Mouse (Mus musculus): ENCODE data around the gene Mill2. TPM values are rescaled to one million over a fixed set of nuclear protein-coding genes. Genes with fewer than 3 reads are reported as not detected.
"Not testable (repeated sequence)": the region's sequence is repeated elsewhere in the genome, so short reads cannot be mapped to it uniquely, and the experiment has no call there.

Mill2 gene
- not detected in 2 replicates for polyA plus RNA-seq (2016; fragmentation: Nextera tagmentation; extraction: Ambion mirVana)

DNA sequence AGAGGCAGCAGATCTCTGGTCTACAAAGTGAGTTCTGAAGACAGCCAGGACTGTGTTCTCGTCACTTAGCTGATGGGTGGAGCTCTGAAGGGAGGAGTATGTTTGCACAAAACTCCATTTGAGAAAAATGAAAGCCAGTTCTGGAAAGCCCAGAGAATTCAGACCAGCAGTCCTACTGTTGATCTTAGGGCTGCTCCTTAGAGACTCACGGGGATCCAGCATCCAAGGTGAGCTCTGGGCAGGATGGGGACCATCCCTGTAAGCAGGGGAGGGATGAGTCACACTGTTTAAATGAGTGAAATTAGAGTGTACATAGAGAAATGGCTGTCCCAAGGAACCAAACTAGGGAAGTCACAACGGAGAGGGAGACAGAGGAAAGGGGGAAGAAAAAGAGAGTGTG is at the start of gene Mill2:
Gene Mill2 (plus strand): TSS at position 102 of the 400 bp plus-strand sequence.
- no peaks in the 10 kb centered on the region for H3K9me3 ChIP-seq
- peak; percentile 47; the same call in 1 of the 2 replicates for ATAC-seq (ENCODE audit: insufficient number of reproducible peaks, insufficient read depth, low FRiP score, low TSS enrichment, low read depth)
- H3K4me2 ChIP-seq = peak within 1 kb of the TSS; percentile 59
- no peaks in the 10 kb centered on the region for H3K36me3 ChIP-seq
- peak within 1 kb of the TSS; percentile 33 for H3K4me3 ChIP-seq (replicated peaks)
- peak within 1 kb of the TSS; percentile 70 for H3K27ac ChIP-seq
- WGBS = 32% methylated on average over 3 of the region's 3 CpGs
- no peaks in the 10 kb centered on the region for H3K27me3 ChIP-seq
- 0 out of 2 replicates have a peak, but pooled peaks cover 5% of the 10 kb centered on the region for H3K4me1 ChIP-seq (replicated peaks)
- peak within 1 kb of the TSS; percentile 44 for H3K9ac ChIP-seq (replicated peaks)

DNA sequence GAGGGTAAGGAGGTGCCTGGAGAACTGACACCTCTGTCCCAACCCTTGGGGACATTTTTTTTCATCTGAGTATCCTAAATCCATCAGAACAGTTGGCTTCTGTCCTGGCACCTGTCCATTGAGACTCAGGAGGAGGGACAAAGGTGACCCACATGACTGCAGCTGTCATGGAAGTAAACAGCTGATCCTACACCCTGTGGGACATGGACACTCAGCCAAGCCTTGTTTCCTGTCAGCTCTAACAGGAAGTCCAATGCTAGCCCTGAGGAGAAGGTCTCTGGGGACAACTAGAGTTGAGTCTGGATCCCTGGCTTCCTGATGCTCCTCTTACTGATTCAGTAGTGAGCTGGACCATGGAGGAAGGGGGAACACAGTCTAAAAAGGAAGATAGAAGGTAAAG is 49.1 kb upstream of the Mill2 start:
- H3K9ac ChIP-seq (replicated peaks); H3K9me3 ChIP-seq; H3K27me3 ChIP-seq; H3K4me3 ChIP-seq (replicated peaks); ATAC-seq (ENCODE audit: insufficient number of reproducible peaks, insufficient read depth, low FRiP score, low TSS enrichment, low read depth); H3K4me2 ChIP-seq; H3K4me1 ChIP-seq (replicated peaks); H3K27ac ChIP-seq; H3K36me3 ChIP-seq: not testable (repeated sequence)

GRCm38 (mm10) chr7:18798420-18798819 is 41.3 kb upstream of the Mill2 start, which contains the start of gene Psg19:
TSS of gene Psg19 (minus strand) at chr7:18798520.
- 74% methylated on average over 1 of the region's 1 CpGs for WGBS
- Histone ChIP-seq H3K36me3 (no peaks in the 10 kb centered on the region), H3K4me1 (replicated peaks) (no peaks in the 10 kb centered on the region), H3K4me3 (replicated peaks) (no peak within 1 kb of the TSS), H3K27ac (no peak within 1 kb of the TSS), H3K9me3 (no peaks in the 10 kb centered on the region), H3K9ac (replicated peaks) (no peak within 1 kb of the TSS), H3K4me2 (no peak within 1 kb of the TSS), H3K27me3 (no peaks in the 10 kb centered on the region)
- no peak for ATAC-seq (ENCODE audit: insufficient number of reproducible peaks, insufficient read depth, low FRiP score, low TSS enrichment, low read depth)

- no peaks in the 10 kb centered on the region for H3K9me3 ChIP-seq
- no peak overlapping the region for H3K9ac ChIP-seq (replicated peaks)
- 51% methylated on average over 3 of the region's 3 CpGs for WGBS
- no peaks in the 10 kb centered on the region for H3K4me1 ChIP-seq (replicated peaks)
- H3K4me3 ChIP-seq (replicated peaks) = no peak overlapping the region
- H3K4me2 ChIP-seq = no peak overlapping the region
- no peaks in the 10 kb centered on the region for H3K27me3 ChIP-seq
- no peak overlapping the region for H3K27ac ChIP-seq
- no peak for ATAC-seq (ENCODE audit: insufficient number of reproducible peaks, insufficient read depth, low FRiP score, low TSS enrichment, low read depth)
- H3K36me3 ChIP-seq = no peaks in the 10 kb centered on the region
Measured at GRCm38 (mm10) chr7:18799129-18799528, 40.6 kb upstream of the Mill2 start.

- no peak overlapping the region for H3K27ac ChIP-seq
- no peak overlapping the region for H3K9ac ChIP-seq (replicated peaks)
- no peaks in the 10 kb centered on the region for H3K9me3 ChIP-seq
- no peak for ATAC-seq (ENCODE audit: insufficient number of reproducible peaks, insufficient read depth, low FRiP score, low TSS enrichment, low read depth)
- H3K27me3 ChIP-seq = no peaks in the 10 kb centered on the region
- H3K4me3 ChIP-seq (replicated peaks) = no peak overlapping the region
- H3K36me3 ChIP-seq = no peaks in the 10 kb centered on the region
- H3K4me1 ChIP-seq (replicated peaks) = no peaks in the 10 kb centered on the region
- H3K4me2 ChIP-seq = no peak overlapping the region
Measured at GRCm38 (mm10) chr7:18803526-18803925, 36.2 kb upstream of the Mill2 start.

GRCm38 (mm10) chr7:18818301-18818700 is 21.5 kb upstream of the Mill2 start:
- H3K9ac ChIP-seq (replicated peaks) = no peak overlapping the region
- ATAC-seq (ENCODE audit: insufficient number of reproducible peaks, insufficient read depth, low FRiP score, low TSS enrichment, low read depth) = no peak
- no peak overlapping the region for H3K4me2 ChIP-seq
- no peaks in the 10 kb centered on the region for H3K36me3 ChIP-seq
- H3K4me3 ChIP-seq (replicated peaks) = no peak overlapping the region
- 0 out of 2 replicates have a peak, but pooled peaks cover 3% of the 10 kb centered on the region for H3K27me3 ChIP-seq
- 84% methylated on average over 9 of the region's 9 CpGs for WGBS
- no peaks in the 10 kb centered on the region for H3K4me1 ChIP-seq (replicated peaks)
- H3K27ac ChIP-seq = no peak overlapping the region
- no peaks in the 10 kb centered on the region for H3K9me3 ChIP-seq

DNA sequence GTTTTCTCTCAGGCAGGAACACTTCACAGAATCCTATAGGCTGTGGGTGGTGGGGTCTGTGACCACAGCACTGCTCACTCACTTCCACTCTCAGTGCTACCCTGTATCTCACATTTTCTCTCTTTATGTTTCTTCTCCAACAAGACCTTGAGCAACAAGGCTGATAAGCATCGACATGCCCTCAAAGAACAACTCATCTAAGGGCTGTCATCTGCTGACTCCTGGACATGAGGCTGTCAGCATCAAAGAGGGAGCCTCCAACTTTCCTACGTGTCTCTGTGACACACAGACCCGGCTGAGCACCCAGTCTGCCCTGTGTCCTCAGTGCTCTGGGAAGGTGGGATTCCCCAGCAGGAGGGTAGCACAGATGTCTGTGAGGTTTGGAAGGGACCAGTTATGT is 18.3 kb upstream of the Mill2 start, which contains the start of gene Psg17:
Gene Psg17 (minus strand): TSS at position 101 of the 400 bp plus-strand sequence.
- Histone ChIP-seq H3K27ac (no peak within 1 kb of the TSS), H3K4me3 (replicated peaks) (no peak within 1 kb of the TSS), H3K9ac (replicated peaks) (no peak within 1 kb of the TSS), H3K9me3 (no peaks in the 10 kb centered on the region), H3K36me3 (no peaks in the 10 kb centered on the region), H3K4me1 (replicated peaks) (no peaks in the 10 kb centered on the region), H3K27me3 (0 out of 2 replicates have a peak, but pooled peaks cover 3% of the 10 kb centered on the region), H3K4me2 (no peak within 1 kb of the TSS)
- 65% methylated on average over 3 of the region's 3 CpGs for WGBS
- ATAC-seq (ENCODE audit: insufficient number of reproducible peaks, insufficient read depth, low FRiP score, low TSS enrichment, low read depth) = no peak

GRCm38 (mm10) chr7:18827792-18828546 is 11.8 kb upstream of the Mill2 start:
- 54% methylated on average over 26 of the region's 26 CpGs for WGBS
- H3K36me3 ChIP-seq = no peaks in the 10 kb centered on the region
- H3K4me1 ChIP-seq (replicated peaks) = peaks cover 4% of the 10 kb centered on the region; the same call in 1 of the 2 replicates
- H3K4me2 ChIP-seq = no peak overlapping the region
- H3K27ac ChIP-seq = no peak overlapping the region
- ATAC-seq (ENCODE audit: insufficient number of reproducible peaks, insufficient read depth, low FRiP score, low TSS enrichment, low read depth) = no peak; the same call in 1 of the 2 replicates
- H3K9ac ChIP-seq (replicated peaks) = no peak overlapping the region
- H3K27me3 ChIP-seq = peaks cover 6% of the 10 kb centered on the region; the same call in 1 of the 2 replicates
- 0 out of 2 replicates have a peak, but pooled peaks cover 4% of the 10 kb centered on the region for H3K9me3 ChIP-seq
- H3K4me3 ChIP-seq (replicated peaks) = no peak overlapping the region

DNA sequence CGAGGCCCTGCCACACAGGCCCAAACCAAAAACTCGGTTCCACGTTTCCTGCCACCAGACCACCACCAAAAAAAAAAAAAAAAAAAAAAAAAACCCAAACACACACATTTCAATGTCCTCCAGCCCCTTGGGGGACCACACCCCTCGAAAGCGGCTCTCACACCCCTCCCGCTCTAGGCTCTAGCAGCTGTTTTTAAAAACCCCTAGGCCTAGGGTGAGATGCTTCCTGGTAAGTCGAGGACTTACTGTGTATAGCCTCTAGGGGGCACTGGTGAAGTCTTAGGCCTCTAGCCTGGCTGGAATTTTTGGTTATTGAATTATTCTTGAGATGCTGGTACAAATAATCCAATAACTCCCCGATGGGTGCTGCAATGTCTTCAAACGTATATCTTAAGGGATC is 11.2 kb upstream of the Mill2 start:
- no peak for ATAC-seq (ENCODE audit: insufficient number of reproducible peaks, insufficient read depth, low FRiP score, low TSS enrichment, low read depth)
- H3K36me3 ChIP-seq = no peaks in the 10 kb centered on the region
- no peak overlapping the region for H3K27ac ChIP-seq
- no peak overlapping the region for H3K4me2 ChIP-seq
- 0 out of 2 replicates have a peak, but pooled peaks cover 8% of the 10 kb centered on the region for H3K9me3 ChIP-seq
- peaks cover 4% of the 10 kb centered on the region; the same call in 1 of the 2 replicates for H3K4me1 ChIP-seq (replicated peaks)
- peaks cover 6% of the 10 kb centered on the region; the same call in 1 of the 2 replicates for H3K27me3 ChIP-seq
- H3K4me3 ChIP-seq (replicated peaks) = no peak overlapping the region
- H3K9ac ChIP-seq (replicated peaks) = no peak overlapping the region
- WGBS = 55% methylated on average over 9 of the region's 9 CpGs

- Histone ChIP-seq H3K27me3 (peaks cover 6% of the 10 kb centered on the region; the same call in 1 of the 2 replicates), H3K9ac (replicated peaks) (no peak overlapping the region), H3K4me1 (replicated peaks) (peaks cover 4% of the 10 kb centered on the region; the same call in 1 of the 2 replicates), H3K4me3 (replicated peaks) (no peak overlapping the region), H3K36me3 (no peaks in the 10 kb centered on the region), H3K9me3 (0 out of 2 replicates have a peak, but pooled peaks cover 8% of the 10 kb centered on the region), H3K27ac (no peak overlapping the region), H3K4me2 (no peak overlapping the region)
- ATAC-seq (ENCODE audit: insufficient number of reproducible peaks, insufficient read depth, low FRiP score, low TSS enrichment, low read depth) = no peak
- 90% methylated on average over 7 of the region's 7 CpGs for WGBS
Measured at GRCm38 (mm10) chr7:18829545-18829944, 10.2 kb upstream of the Mill2 start.

GRCm38 (mm10) chr7:18832298-18832697 is 7.5 kb upstream of the Mill2 start:
- H3K9me3 ChIP-seq = 0 out of 2 replicates have a peak, but pooled peaks cover 8% of the 10 kb centered on the region
- H3K4me2 ChIP-seq = no peak overlapping the region
- H3K27ac ChIP-seq = no peak overlapping the region
- no peak overlapping the region for H3K4me3 ChIP-seq (replicated peaks)
- ATAC-seq (ENCODE audit: insufficient number of reproducible peaks, insufficient read depth, low FRiP score, low TSS enrichment, low read depth) = no peak
- H3K36me3 ChIP-seq = no peaks in the 10 kb centered on the region
- WGBS = 53% methylated on average over 13 of the region's 13 CpGs
- H3K4me1 ChIP-seq (replicated peaks) = peaks cover 4% of the 10 kb centered on the region; the same call in 1 of the 2 replicates
- no peak overlapping the region for H3K9ac ChIP-seq (replicated peaks)
- H3K27me3 ChIP-seq = peaks cover 6% of the 10 kb centered on the region; the same call in 1 of the 2 replicates

Measured in limb, embryonic 12.5 days (tissue).